Mouse (Mus musculus) E14TG2a.4 (cell line): ENCODE data around the gene Spock2.
"Not testable (repeated sequence)": the region's sequence is repeated elsewhere in the genome, so short reads cannot be mapped to it uniquely, and the experiment has no call there.

Source experiments
- H3K27me3 ChIP-seq: 2 replicates; pipeline ENCODE4 v1.6.1; 2014; ENCODE audit warnings: low read length, control low read depth; ENCODE audit not compliant: insufficient read depth
- H3K36me3 ChIP-seq: 2 replicates; pipeline ENCODE4 v1.6.1; 2014; ENCODE audit warnings: low read length, control low read depth; ENCODE audit not compliant: insufficient read depth
- H3K4me1 ChIP-seq: replicated peaks from 2 replicates; pipeline ENCODE4 v1.6.1; 2014; ENCODE audit warnings: low read depth, low read length, control low read depth
- H3K4me3 ChIP-seq: replicated peaks from 2 replicates; pipeline ENCODE4 v1.5.1; 2014; ENCODE audit warnings: mild to moderate bottlenecking, low read length
- H3K9me3 ChIP-seq: 2 replicates; pipeline ENCODE4 v1.6.1; 2014; ENCODE audit warnings: low read length, control low read depth
- CTCF ChIP-seq: conservative IDR thresholded peaks from 2 replicates; pipeline ENCODE4 v1.5.1; 2014; ENCODE audit warnings: low read length
- NANOG ChIP-seq: IDR thresholded peaks from 2 replicates; pipeline ENCODE4 v1.6.1; 2014; ENCODE audit warnings: borderline replicate concordance, low read length, mixed read lengths
- POU5F1 ChIP-seq: IDR thresholded peaks from 2 replicates; pipeline ENCODE4 v1.6.1; 2014; ENCODE audit warnings: low read length, borderline replicate concordance

Spock2 gene

DNA sequence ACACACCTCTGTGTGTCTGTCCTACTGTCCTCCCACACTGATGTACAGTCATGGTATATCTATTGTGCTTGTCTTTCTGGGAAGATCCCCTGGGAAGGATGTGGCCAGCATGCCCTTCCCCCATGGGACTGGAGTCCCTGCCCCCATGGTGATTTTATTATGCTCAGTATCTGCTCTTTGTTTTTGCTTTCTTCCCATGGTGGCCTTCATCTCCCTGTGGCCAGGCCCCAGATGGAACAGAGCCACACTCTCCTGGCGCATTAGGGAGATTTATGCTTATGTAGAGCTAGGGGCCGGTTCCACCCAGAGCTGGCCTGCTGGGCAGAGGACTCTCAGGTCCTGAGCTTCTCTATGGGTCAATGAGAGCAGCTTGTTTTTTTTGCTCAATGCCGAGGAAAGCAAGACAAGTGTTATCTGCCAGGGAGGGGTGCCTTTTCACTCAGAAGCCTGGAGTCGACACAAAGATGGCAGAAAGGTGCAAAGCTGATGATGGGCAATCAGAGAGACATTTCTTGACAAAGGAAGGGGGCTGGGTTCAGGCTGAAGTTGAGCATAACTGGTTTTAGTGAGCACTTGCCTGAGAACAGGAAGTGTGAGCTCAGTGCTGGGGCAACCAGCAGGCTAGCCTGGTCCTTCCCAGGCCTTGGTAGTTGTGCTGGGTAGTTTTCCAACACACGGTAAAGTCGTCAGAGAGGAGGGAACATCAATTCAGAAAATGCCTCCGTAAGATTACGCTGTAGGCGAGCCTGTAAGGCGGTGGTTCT lies 64.5 kb downstream of the Spock2 start:
- peak; percentile 65; the same call in 1 of the 2 replicates for TF ChIP-seq NANOG
- TF ChIP-seq CTCF = no peak
- no peak for TF ChIP-seq POU5F1
- no peaks in the 10 kb centered on the region for H3K27me3 ChIP-seq
- peaks cover 7% of the 10 kb centered on the region; the same call in 1 of the 2 replicates for H3K36me3 ChIP-seq
- H3K9me3 ChIP-seq = peaks cover 73% of the 10 kb centered on the region
- no peak overlapping the region for H3K4me3 ChIP-seq
- H3K4me1 ChIP-seq = peaks cover 51% of the 10 kb centered on the region

DNA sequence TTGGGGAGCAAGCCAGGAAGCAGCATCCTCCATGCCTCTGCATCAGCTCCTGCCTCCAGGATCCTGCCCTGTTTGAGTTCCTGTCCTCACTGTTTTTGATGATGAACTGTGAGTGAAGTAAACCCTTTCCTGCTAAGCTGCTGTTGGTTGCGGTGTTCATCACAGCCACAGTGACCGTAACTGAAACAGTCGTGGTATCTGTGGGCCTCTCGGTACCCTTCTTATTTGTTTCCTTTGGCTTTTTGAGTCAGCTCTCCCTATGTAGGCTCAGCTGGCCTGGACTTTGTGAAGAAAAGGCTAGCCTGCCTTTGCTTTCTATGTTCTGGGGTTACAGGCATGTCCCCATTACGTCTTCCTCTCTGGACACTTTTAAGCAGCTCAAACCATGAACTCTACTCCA lies 65.3 kb downstream of the Spock2 start:
- TF ChIP-seq POU5F1 = no peak
- no peak for TF ChIP-seq NANOG
- no peak for TF ChIP-seq CTCF
- H3K27me3 ChIP-seq = no peaks in the 10 kb centered on the region
- H3K9me3 ChIP-seq = peaks cover 74% of the 10 kb centered on the region
- H3K4me3 ChIP-seq = no peak overlapping the region
- peaks cover 51% of the 10 kb centered on the region for H3K4me1 ChIP-seq
- H3K36me3 ChIP-seq = peaks cover 7% of the 10 kb centered on the region; the same call in 1 of the 2 replicates

DNA sequence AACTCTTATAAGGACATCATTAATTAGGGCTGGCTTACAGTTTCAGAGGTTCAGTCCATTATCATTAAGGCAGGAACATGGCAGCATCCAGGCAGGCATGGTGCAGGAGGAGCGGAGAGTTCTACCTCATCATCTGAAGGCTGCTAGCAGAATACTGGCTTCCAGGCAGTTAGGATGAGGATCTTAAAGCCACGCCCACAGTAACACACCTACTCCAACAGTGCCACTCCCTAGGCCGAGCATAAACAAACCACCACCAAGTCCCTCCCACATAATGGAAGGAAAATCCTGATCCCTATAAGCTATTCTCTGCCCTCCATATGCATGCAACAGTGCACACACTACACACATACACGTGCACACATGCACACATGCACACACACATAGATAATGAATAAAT lies 66.3 kb downstream of the Spock2 start:
- no peak for TF ChIP-seq POU5F1
- no peak for TF ChIP-seq NANOG
- TF ChIP-seq CTCF = no peak
- Histone ChIP-seq H3K36me3 (peaks cover 7% of the 10 kb centered on the region; the same call in 1 of the 2 replicates), H3K27me3 (no peaks in the 10 kb centered on the region), H3K4me3 (no peak overlapping the region), H3K9me3 (peaks cover 74% of the 10 kb centered on the region), H3K4me1 (peaks cover 43% of the 10 kb centered on the region)

DNA sequence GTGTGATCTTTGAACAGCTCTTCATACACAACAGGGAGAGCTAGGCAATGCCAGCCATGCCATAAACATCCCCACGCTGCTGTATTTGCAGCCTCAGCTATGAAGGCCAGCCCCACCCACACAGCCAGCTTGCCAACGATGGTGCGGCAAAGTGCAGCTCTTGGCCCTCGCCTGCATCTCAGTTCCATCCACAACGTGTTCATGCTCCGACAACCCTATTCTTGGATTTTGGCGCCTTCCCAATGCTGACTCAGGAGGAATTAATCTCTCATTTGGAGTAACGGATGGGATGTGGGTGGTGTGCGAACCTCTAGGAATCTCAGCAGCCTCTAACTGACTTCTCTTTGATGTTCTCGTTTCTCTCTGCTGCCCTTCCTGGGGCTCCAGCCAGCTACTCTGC lies 67.0 kb downstream of the Spock2 start:
- Histone ChIP-seq H3K9me3 (peaks cover 66% of the 10 kb centered on the region), H3K4me3 (no peak overlapping the region), H3K27me3 (no peaks in the 10 kb centered on the region), H3K36me3 (peaks cover 7% of the 10 kb centered on the region; the same call in 1 of the 2 replicates), H3K4me1 (peaks cover 47% of the 10 kb centered on the region)
- TF ChIP-seq POU5F1 = no peak
- no peak for TF ChIP-seq NANOG
- no peak for TF ChIP-seq CTCF

DNA sequence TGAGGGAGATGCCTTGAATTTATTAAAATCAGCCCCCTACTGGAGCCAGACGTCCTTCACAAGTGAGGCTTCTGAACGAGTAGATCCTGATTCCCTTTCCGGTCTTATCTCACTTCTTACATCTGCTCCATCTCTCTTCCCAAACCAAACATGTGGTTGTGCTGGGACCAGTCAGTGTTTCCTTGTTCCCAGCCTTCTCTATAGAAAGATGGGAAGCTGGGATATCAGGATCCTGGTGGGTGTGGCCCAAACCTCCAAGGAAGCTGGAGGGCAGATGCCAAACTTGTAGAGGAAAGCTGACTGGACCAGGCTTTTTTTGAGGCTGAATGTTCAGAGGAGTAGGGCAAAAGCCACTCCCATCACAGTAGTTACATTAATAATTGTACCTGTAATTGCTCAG lies 68.5 kb downstream of the Spock2 start:
- Histone ChIP-seq H3K9me3 (peaks cover 52% of the 10 kb centered on the region), H3K27me3 (no peaks in the 10 kb centered on the region), H3K4me1 (peaks cover 53% of the 10 kb centered on the region), H3K4me3 (no peak overlapping the region), H3K36me3 (no peaks in the 10 kb centered on the region)
- no peak for TF ChIP-seq CTCF
- no peak for TF ChIP-seq POU5F1
- TF ChIP-seq NANOG = no peak

DNA sequence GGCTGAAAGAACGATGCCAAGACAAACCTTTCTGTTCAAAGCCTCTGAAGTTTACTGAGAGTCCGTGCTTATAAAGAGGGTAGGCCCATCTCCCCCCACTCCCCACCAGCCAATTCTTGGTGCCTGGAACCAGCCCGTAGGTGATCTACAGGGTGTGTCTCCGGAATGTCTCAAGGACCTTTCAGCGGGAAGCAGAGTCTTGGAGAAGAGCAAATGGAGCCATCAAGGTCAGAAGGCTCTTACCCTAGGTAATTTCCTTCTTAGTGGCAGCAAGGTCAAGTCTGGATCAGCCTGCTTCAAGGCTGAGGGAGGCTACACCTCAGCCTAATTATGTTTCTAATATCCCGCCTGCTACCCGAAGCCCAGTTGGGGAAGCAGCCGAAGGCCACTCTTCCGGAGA lies 69.3 kb downstream of the Spock2 start:
- H3K36me3 ChIP-seq, H3K4me3 ChIP-seq, H3K27me3 ChIP-seq: not testable (repeated sequence)
- Histone ChIP-seq H3K9me3 (peaks cover 46% of the 10 kb centered on the region), H3K4me1 (peaks cover 57% of the 10 kb centered on the region)
